Mouse (Mus musculus) fat pad, adult 2 months (tissue): ENCODE measurements around the gene Hoxc6.

Experiments
- DNase-seq: peaks from one replicate; pipeline ENCODE4 v3.0.0-alpha.2; 2011; ENCODE audit warnings: low read depth, low spot score; ENCODE audit errors: extremely low read depth

Hoxc6 gene

DNA sequence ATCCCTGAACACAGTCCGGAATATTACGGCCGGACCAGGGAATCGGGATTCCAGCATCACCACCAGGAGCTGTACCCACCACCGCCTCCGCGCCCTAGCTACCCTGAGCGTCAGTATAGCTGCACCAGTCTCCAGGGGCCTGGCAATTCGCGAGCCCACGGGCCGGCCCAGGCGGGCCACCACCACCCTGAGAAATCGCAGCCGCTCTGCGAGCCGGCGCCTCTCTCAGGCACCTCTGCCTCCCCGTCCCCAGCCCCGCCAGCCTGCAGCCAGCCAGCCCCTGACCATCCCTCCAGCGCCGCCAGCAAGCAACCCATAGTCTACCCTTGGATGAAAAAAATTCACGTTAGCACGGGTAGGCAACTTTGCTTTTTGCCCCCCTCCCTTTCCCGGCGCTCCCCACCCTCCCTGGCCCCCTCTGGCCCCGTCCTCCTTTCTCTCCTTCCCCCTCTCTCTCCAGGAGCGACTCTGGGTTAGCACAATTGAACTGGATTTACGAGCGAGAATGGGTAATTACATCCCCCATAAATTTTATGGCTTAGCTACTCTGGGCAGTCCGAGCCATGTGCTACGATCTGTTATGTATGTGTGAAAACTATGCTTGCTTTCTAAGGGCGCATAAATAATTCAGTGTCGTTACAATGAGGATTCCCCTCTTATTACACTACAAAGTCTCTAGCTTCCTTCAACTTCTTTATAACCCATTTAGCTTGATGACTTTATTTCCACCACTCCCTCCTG is 36.9 kb downstream of the Hoxc6 start:
- no peak for DNase-seq

DNA sequence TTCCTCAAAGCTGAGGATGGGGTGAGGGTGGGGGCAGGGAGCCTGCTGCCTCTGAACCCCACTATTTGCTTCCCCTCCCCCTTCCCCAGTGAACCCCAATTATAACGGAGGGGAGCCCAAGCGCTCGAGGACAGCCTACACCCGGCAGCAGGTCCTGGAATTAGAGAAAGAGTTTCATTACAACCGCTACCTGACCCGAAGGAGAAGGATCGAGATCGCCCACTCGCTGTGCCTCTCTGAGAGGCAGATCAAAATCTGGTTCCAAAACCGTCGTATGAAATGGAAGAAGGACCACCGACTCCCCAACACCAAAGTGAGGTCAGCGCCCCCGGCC is 37.5 kb downstream of the Hoxc6 start:
- DNase-seq: no peak

DNA sequence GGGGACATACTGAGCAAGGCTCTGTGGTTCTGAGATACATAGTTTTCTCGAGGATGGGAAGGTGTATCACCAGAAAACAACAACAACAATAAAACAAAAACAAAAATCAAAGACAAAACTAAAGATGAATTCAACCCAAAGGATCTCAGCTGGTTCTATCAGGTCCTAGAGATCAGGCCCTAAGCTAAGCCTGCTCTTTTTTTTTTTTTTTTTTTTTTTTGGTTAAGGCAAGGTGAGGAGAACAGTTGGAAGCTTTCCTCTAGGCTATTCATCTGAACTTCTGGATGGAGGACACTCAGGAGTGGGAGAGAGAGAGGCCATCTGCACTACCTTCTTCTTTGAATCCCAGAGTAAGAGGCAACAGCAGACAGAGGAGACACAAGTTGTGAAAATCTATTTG is 39.5 kb downstream of the Hoxc6 start:
- no peak for DNase-seq

DNA sequence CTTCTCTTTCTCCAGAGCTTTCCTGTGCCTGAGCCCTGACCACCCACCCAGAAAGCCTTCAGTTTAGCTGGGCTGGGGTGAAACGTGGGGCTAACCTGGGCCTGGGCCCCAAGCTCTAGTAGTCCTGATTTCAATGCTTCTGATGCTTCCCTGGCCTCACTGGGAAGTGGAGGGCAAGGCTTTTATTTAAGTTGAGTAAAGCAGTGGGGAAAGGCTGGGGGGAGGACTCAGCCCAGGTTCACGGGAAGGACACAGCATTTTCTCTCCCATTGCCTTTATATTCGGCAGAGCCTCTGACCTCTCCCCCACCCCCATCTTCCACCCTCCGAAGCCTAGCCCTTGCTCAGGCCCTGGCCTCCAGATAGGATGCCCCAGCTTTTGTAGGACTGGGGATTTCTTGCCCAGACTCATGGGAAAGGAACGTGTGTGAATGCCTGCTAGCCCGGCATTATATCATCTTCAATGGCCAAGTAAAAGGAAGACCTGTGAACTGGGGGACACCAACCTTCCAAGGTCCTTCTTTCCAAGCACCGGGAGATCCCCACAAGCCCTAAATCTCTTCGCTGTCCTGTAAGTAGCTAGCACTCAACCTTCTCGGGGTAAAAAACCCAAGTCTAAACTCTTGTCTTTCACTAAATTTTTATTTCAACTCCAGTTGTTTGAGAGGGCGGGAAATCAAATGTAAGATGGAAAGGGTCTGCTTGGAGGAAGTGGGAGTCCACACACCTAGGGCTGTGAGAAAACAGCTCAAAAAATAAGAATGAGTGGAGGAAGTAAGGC is 40.8 kb downstream of the Hoxc6 start:
- no peak for DNase-seq

DNA sequence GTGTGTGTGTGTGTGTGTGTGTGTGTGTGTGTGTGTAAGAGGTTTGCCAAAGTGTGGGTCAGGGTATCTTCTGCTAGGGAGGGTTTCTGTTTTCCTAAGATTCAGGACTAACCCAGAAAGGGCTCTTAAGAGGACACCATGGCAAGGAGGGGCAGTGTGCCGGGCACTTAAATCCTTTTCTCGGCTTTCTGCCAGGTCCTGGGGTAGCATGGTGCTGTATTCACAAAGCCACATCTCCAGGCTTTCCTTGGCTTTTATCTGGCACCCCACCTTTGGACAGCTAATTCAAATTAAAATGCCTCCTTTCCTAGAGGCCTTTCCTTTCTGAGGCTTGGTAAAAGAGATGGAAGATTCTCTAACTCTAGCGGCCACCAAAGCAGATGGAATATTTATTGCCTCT is 41.6 kb downstream of the Hoxc6 start:
- DNase-seq: no peak

DNA sequence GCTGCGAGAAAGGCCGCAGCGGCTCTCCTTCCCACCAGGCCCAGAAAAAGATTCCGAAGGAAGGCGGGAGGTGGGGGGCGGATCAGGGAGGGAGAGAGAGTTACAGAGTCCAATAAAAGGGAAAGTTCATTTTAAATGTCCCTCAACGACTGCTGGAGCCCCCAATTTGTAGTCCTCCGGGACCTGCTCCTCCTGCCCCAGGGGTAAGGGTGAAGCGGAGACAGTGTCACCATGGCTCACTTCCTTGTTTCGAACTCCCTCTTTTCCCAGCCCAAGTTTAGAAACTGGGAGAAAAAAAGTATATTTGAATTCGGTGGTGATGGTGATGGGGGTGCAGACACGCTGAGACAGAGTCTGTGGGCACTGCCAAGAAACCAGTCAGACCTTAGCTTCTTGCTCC is 42.5 kb downstream of the Hoxc6 start:
- DNase-seq: no peak

DNA sequence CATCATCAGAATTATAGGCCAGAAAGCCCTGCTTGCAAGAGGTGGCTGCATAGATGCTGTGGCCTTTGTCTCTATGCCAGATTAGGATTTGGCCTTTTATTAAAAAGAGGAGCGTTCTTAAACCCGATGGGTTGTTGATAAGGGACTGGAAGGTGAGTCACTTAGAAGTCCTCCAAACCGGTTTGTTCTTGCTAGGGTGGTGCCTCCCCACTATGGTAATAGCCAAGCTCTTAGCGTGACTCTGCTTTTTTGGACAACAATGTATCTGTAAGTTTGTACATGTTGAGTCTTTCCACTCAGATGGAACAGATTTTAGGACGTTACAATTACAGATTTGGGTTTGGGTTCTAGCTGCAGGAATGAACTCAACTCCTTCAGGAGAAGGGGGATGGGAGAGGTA is 43.6 kb downstream of the Hoxc6 start:
- no peak for DNase-seq

DNA sequence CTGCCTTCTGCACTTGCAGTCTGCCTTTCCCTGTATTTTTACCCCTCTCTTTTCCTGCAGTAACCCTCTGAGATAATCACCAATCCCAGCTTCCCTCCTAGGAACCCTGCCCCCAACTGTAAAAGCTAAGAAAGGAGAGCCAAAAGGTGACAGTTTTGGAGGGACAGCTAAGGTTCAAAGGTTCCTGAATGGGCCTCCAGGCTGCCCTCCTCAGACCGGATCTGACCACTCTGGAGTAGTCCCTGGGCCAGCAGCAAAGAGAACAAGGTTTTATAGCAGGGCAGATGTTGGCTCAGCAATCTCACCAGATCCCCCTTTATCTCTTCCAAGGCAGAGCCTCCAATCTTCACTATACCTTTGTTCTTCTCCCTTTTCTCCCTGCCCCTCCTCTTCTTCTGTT is 44.2 kb downstream of the Hoxc6 start:
- DNase-seq: no peak

DNA sequence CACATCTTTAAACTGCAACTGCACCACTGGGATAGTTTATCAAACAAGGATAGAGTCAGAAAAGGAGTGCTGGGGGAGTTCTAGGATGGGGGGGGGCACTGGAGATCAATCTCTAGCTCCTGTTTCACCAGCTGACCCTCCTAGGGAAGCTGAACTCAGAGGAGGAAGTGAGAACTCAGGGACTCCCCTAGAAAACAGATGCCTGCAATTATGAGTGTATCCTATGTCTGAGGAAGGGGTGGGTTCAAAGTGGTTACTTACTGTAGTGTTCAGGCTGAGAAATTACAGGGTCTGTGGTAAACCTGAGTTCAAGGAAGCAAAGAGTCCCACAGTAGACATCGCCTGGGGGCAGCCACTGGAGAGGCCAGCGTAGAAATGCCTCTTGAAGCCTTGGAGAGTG is 53.6 kb downstream of the Hoxc6 start:
- DNase-seq: no peak

DNA sequence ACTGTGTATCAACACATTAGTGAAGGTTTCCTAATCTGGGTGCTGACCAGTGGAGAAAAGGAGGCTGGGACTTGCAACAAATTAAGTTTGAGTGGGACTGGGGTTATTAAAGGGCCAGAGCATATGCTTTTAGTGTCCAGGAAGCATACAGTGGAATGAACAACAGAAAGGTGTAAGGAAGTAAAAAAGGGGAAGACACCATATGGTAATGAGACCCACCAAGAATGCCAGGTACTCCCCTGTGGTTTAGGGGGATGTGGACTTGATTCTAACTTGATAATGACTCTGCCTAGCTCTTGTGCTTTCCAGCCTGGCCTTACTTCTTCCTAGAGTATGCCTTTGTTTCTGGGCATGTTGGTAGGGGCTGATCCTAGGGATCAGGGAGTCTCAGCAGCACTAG is 55.2 kb downstream of the Hoxc6 start:
- no peak for DNase-seq

DNA sequence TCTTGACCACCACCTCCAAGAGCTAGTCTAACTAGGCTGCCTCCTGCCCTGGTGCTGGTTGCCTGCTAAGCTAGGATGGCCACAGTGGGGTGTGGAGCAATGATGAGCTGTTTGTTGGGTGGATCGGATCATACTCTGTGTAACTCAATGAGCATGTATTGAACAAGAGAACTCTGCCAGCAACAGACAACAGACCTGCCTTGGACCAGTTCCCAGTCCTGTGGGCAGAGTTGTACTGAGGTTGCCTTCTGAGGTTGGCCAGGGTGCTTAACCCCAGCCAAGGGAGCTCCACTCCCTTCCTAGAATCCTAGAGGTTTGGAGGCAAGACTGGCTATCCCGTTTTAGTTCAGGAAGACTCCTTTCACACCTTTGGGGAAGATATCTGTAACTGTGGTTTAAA is 58.3 kb downstream of the Hoxc6 start:
- DNase-seq: no peak

DNA sequence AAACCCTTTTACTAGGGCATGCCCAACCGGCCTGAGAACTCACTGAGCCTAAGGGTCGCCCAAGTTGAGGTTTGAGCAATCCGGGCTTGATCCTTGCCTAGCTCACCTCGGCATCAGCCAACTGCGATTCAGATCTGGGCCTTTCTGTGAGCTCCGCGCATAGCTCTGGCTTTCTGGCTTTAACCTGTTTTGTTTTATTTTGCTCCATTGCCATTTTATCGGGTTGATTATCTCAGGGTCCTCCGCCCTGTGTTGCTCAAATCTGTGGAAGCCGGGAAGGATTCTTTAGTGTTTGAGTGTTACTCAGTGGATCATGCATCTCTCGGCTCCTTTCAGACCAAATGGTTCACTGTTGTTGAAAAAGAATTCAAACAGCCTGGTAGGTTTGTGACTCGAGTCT is 60.7 kb downstream of the Hoxc6 start:
- DNase-seq: no peak

DNA sequence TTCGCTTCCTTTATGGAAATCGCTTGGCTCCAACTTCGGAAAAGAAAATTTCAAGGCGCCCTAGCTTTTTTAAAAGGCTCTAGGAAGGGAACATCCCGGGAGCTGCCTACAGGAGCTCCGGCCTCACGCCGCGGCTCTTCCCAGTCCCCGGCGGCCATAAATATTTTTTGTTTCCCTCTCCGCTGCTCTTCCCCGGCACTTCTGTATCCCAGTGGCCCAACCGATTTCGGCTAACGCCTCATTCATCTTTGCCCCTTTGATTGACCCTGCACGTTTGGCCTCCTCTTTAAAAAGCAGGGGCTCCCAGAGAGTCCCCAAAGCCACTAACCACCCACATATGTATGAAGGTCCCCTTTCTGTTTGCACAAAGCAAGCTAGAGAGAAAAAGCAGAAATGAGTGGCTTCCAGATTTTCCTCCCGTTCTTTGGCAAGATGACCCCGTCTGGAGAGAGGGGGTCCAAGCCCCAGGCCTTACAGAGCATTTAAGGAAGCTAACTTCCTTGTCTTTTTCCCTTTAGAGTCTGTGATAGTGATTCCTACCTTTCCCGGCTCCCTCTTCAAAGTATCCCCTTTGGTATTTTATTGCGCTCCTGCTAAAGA is 61.4 kb downstream of the Hoxc6 start:
- no peak for DNase-seq

DNA sequence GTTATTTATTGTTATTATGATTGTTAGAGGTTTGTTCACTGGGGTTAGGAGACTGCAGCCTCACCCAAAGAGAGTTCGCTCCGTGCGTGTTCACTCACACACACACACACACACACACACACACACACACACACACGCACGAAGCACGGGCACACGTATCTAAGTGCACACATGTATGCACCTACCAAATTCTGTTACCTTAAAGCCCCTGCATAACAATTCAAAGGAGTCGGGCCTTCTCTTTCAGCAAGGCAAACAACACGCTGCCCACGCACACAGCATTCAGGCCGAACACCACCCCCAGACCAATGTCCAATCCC is 61.9 kb downstream of the Hoxc6 start:
- no peak for DNase-seq

DNA sequence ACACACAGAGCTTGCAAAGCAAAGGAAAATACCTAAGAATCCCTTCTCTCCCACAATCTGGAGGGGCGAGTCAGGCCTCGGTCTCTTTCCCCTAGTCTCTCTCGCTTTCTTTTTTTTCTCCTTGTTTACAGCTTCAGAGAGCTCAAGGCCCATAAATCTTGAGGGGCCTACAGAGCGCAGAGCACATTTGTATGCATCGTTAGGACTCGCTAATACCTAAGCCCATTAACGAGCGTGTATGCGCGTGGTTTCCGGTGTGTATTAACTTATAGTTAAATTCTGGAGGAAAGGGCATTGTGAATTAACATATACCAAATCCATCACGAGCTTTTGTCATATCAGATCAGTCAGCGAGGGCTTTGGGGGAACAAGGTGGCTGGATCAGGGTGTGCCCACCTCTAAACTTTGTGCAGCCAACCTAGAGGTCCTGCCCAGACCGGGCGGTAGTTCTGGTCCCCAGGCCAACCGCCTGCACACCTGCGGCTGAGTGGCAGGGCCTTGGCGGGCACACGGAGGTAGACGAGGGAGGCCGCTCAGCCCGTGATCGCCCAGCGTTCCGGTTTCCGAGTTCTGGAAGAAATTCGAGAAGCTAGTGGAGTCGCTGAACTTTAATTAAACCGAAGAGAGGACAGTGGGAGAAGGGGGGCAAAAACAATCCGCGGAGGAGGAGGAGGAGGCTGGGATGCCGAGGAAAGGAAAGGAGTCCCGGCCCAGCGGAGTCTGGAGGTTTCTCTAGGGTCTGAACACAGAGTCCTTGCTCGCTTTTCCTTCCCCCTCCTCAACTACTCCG is 62.5 kb downstream of the Hoxc6 start:
- no peak for DNase-seq

DNA sequence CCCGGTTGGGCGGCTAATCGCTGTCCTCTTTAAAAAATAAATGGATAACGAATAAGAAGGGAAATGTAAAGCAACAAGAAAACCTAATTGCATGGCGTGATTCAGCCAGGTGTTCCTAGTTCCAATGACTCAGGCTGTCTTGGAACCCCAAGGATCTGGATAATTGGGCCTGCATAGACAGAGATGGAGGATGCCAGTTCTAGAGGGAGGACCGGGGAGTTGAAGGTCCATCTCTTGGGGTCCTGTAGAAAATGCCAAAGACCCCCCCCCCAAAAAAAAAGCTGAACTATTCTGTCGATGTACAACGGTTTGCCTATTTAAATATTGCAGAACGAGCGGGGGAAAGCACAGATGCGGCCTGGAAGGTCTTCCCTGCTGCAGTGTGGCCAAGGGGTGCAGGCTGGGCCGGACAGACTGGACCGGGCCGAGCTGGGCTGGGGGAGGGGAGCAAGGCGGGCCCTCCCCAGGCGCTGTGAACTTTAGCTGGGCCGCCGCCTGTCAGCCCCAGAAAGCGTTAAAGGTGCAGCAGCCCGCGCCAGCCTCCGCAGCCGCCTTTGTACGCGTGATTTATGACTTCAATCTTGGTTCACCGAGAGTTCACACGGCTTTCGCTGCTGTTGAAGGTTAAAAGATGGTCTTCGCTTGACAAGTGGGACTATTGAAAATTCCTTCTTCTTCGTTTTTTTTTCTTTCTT is 63.2 kb downstream of the Hoxc6 start:
- no peak for DNase-seq
